Mouse (Mus musculus): ENCODE measurements around the gene Pfdn2.

The Pfdn2 gene

DNA sequence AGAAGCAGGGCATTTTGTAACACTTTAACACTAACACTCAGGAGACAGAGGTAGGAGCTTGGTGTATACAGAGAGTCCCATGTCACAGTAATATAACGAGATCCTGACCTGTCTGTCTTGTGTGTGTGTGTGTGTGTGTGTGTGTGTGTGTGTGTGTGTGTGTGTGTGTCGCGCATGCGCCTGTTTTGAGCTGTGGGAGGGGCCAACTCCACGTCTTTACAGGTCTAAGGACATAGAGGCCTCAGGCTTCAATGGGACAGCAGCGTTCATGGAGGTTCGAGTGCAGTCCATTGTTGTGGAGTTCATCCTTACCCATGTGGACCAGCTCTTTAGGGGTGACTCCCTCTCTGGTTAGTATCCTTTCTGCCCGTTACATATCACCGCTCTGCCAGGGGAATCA lies 57.5 kb downstream of the Pfdn2 start:
- Histone ChIP-seq H3K4me3 (replicated peaks; ENCODE audit: low read length) (peak overlapping the region; percentile 39; the same call in 1 of the 2 replicates), H3K4me1 (replicated peaks; ENCODE audit: low read depth, low read length) (peaks cover 31% of the 10 kb centered on the region), H3K27me3 (ENCODE audit: insufficient read depth, low read length) (no peaks in the 10 kb centered on the region), H3K9me3 (ENCODE audit: low read length) (no peaks in the 10 kb centered on the region), H3K36me3 (ENCODE audit: insufficient read depth, low read length) (peaks cover 21% of the 10 kb centered on the region)
- TF ChIP-seq NANOG (IDR thresholded peaks at IDR 0.05; ENCODE audit: borderline replicate concordance, low read length) (no peak), POU5F1 (IDR thresholded peaks at IDR 0.05; ENCODE audit: borderline replicate concordance, low read length) (no peak), CTCF (conservative IDR thresholded peaks at IDR 0.05; ENCODE audit: low read length) (no peak)

GRCm38 (mm10) chr1:171407263-171407662 lies 61.8 kb downstream of the Pfdn2 start:
- Histone ChIP-seq H3K4me1 (replicated peaks; ENCODE audit: low read depth, low read length) (peaks cover 28% of the 10 kb centered on the region), H3K27me3 (ENCODE audit: insufficient read depth, low read length) (no peaks in the 10 kb centered on the region), H3K4me3 (replicated peaks; ENCODE audit: low read length) (no peak overlapping the region), H3K9me3 (ENCODE audit: low read length) (no peaks in the 10 kb centered on the region), H3K36me3 (ENCODE audit: insufficient read depth, low read length) (peaks cover 22% of the 10 kb centered on the region)
- TF ChIP-seq CTCF (conservative IDR thresholded peaks at IDR 0.05; ENCODE audit: low read length) (no peak), POU5F1 (IDR thresholded peaks at IDR 0.05; ENCODE audit: borderline replicate concordance, low read length) (no peak), NANOG (IDR thresholded peaks at IDR 0.05; ENCODE audit: borderline replicate concordance, low read length) (no peak)
